Mouse (Mus musculus) heart, embryonic 14.5 days (tissue): ENCODE data around the gene Xlr3a. TPM values are rescaled to one million over a fixed set of nuclear protein-coding genes. Genes with fewer than 3 reads are reported as not detected.
"Not testable (repeated sequence)": the region's sequence is repeated elsewhere in the genome, so short reads cannot be mapped to it uniquely, and the experiment has no call there.

Experiments used
- ATAC-seq: fragments of 200-750 bp; cut with Nextera tagmentation; 2 replicates; pipeline ENCODE4 v1.8.0; 2017; ENCODE audit warnings: low read depth, moderate TSS enrichment; ENCODE audit not compliant: insufficient number of reproducible peaks, insufficient read depth, low FRiP score
- H3K27ac ChIP-seq, 2 experiments: fragments of 200-500 bp in 1 of 2; fragments of 300-500 bp in 1 of 2; sonication (generic) in 1 of 2; replicated peaks in 1 of 2; 2 replicates each; pipeline ENCODE4 v1.5.1; 2012 to 2014; ENCODE audit warnings: low read depth in 2 of 2, low read length in 2 of 2, control low read depth in 1 of 2, mild to moderate bottlenecking in 1 of 2, mixed read lengths in 1 of 2; ENCODE audit not compliant: control insufficient read depth in 1 of 2, insufficient read depth in 1 of 2
- H3K27me3 ChIP-seq: fragments of 300-500 bp; sonication (generic); 2 replicates; pipeline ENCODE4 v1.6.1; 2014; ENCODE audit warnings: mild to moderate bottlenecking, low read length, control low read depth; ENCODE audit not compliant: control insufficient read depth, insufficient read depth
- H3K36me3 ChIP-seq: fragments of 300-500 bp; sonication (generic); 2 replicates; pipeline ENCODE4 v1.6.1; 2014; ENCODE audit warnings: mild to moderate bottlenecking, control low read depth, low read length, mixed read lengths; ENCODE audit not compliant: control insufficient read depth, insufficient read depth
- H3K4me1 ChIP-seq, 2 experiments: fragments of 200-500 bp in 1 of 2; fragments of 300-500 bp in 1 of 2; sonication (generic) in 1 of 2; 2 replicates each; pipeline ENCODE4 v1.6.1; 2012 to 2014; ENCODE audit warnings: low read length in 2 of 2, control low read depth in 1 of 2, mixed read lengths in 1 of 2; ENCODE audit not compliant: control insufficient read depth in 2 of 2, insufficient read depth in 2 of 2
- H3K4me2 ChIP-seq: fragments of 300-500 bp; sonication (generic); 2 replicates; pipeline ENCODE4 v1.6.1; 2014; ENCODE audit warnings: mild to moderate bottlenecking, low read length
- H3K4me3 ChIP-seq, 2 experiments: fragments of 200-500 bp in 1 of 2; fragments of 300-500 bp in 1 of 2; sonication (generic) in 1 of 2; 2 replicates each; pipeline ENCODE4 v1.5.1; 2012 to 2014; ENCODE audit warnings: low read length in 2 of 2, mild to moderate bottlenecking in 2 of 2, control low read depth in 1 of 2, low read depth in 1 of 2, moderate library complexity in 1 of 2; ENCODE audit not compliant: control insufficient read depth in 1 of 2, insufficient read depth in 1 of 2
- H3K9ac ChIP-seq: fragments of 300-500 bp; sonication (generic); 2 replicates; pipeline ENCODE4 v1.6.1; 2014; ENCODE audit warnings: mild to moderate bottlenecking, low read length
- H3K9me3 ChIP-seq: fragments of 300-500 bp; sonication (generic); 2 replicates; pipeline ENCODE4 v1.6.1; 2016; ENCODE audit warnings: low read length, control low read depth; ENCODE audit not compliant: control insufficient read depth
- WGBS: fragments of 180-500 bp; shearing (Covaris S2); extraction: QIAGEN DNeasy Blood & Tissue Kit; methylation state at CpG from one replicate; pipeline ENCODE4 v1.1.7; 2014; 5-methylcytosine and 5-hydroxymethylcytosine counted together
- polyA plus RNA-seq: library from polyadenylated mRNA; unstranded; fragments of >200 nt; fragmentation: Nextera tagmentation; extraction: Ambion mirVana; gene quantifications from 2 replicates; pipeline ENCODE4 v1.2.1, GENCODE M21; 2014

Xlr3a gene
- 1.4 TPM in 2 replicates for polyA plus RNA-seq

GRCm38 (mm10) chrX:73096941-73097508, at the start of gene Xlr3a:
Gene Xlr3a (minus strand): TSS chrX:73097095.
- not testable (repeated sequence) for H3K9ac ChIP-seq, H3K36me3 ChIP-seq, H3K4me2 ChIP-seq, H3K27ac ChIP-seq, H3K4me3 ChIP-seq, H3K27me3 ChIP-seq, ATAC-seq, H3K9me3 ChIP-seq, H3K4me1 ChIP-seq
- 72% methylated on average over 12 of the region's 13 CpGs for WGBS

- H3K9me3 ChIP-seq, H3K4me1 ChIP-seq, H3K4me3 ChIP-seq, H3K9ac ChIP-seq, H3K27ac ChIP-seq, H3K4me2 ChIP-seq, H3K36me3 ChIP-seq, H3K27me3 ChIP-seq, ATAC-seq: not testable (repeated sequence)
- WGBS = no CpG with 5 or more reads among the region's 7 CpGs
Observed at GRCm38 (mm10) chrX:73143218-73143618, 46.3 kb upstream of the Xlr3a start.

- not testable (repeated sequence) for H3K9ac ChIP-seq, H3K4me2 ChIP-seq, H3K36me3 ChIP-seq, ATAC-seq, H3K9me3 ChIP-seq, H3K27ac ChIP-seq, H3K27me3 ChIP-seq, H3K4me3 ChIP-seq, H3K4me1 ChIP-seq
- WGBS = no CpG with 5 or more reads among the region's 12 CpGs
Observed at GRCm38 (mm10) chrX:73122859-73123829, 26.2 kb upstream of the Xlr3a start.

- no CpG with 5 or more reads among the region's 7 CpGs for WGBS
- not testable (repeated sequence) for H3K4me3 ChIP-seq, H3K4me2 ChIP-seq, H3K9ac ChIP-seq, ATAC-seq, H3K9me3 ChIP-seq, H3K27me3 ChIP-seq, H3K4me1 ChIP-seq, H3K27ac ChIP-seq, H3K36me3 ChIP-seq
Observed at GRCm38 (mm10) chrX:73116747-73117146, 19.9 kb upstream of the Xlr3a start, which contains the start of gene Gm14685. Gene Gm14685 (plus strand): TSS chrX:73117047.

GRCm38 (mm10) chrX:73082267-73083055, 14.4 kb downstream of the Xlr3a start, which contains the start of gene Xlr4a:
Gene Xlr4a (minus strand): TSS chrX:73082478.
- H3K27ac ChIP-seq, H3K36me3 ChIP-seq, H3K4me2 ChIP-seq, H3K9ac ChIP-seq, H3K27me3 ChIP-seq, H3K9me3 ChIP-seq, ATAC-seq, H3K4me1 ChIP-seq, H3K4me3 ChIP-seq: not testable (repeated sequence)
- WGBS = 77% methylated on average over 17 of the region's 19 CpGs

GRCm38 (mm10) chrX:73066765-73067312, 30.1 kb downstream of the Xlr3a start:
- H3K36me3 ChIP-seq, H3K4me3 ChIP-seq, H3K9ac ChIP-seq, H3K9me3 ChIP-seq, ATAC-seq, H3K4me2 ChIP-seq, H3K4me1 ChIP-seq, H3K27me3 ChIP-seq, H3K27ac ChIP-seq: not testable (repeated sequence)
- no CpG with 5 or more reads among the region's 5 CpGs for WGBS

- Histone ChIP-seq H3K4me2 (peak within 1 kb of the TSS; percentile 46), H3K27ac (no peak within 1 kb of the TSS), H3K36me3 (no peaks in the 10 kb centered on the region), H3K9me3 (no peaks in the 10 kb centered on the region), H3K27me3 (no peaks in the 10 kb centered on the region), H3K4me3 (no peak within 1 kb of the TSS; a peak in 1 of 4 replicates), H3K4me1 (no peaks in the 10 kb centered on the region), H3K9ac (no peak within 1 kb of the TSS)
- WGBS = 41% methylated on average over 7 of the region's 7 CpGs
- no peak for ATAC-seq
Observed at GRCm38 (mm10) chrX:73064415-73064793, 32.5 kb downstream of the Xlr3a start, which contains the start of gene Pnma3. Gene Pnma3 (plus strand): TSS chrX:73064787.
